Mouse (Mus musculus) embryonic facial prominence, embryonic 14.5 days (tissue): ENCODE results near the gene Zfp248. TPM values are rescaled to one million over a fixed set of nuclear protein-coding genes. Genes with fewer than 3 reads are reported as not detected.
A peak's percentile ranks its signal among the peaks of the same experiment; 100 is the strongest.

Experiments
- ATAC-seq: fragments of 200-750 bp; cut with Nextera tagmentation; 2 replicates; pipeline ENCODE4 v1.8.0; 2017; ENCODE audit warnings: low read depth, moderate number of reproducible peaks, moderate TSS enrichment
- DNase-seq: peaks from one replicate; pipeline ENCODE4 v3.0.0-alpha.2; 2015; ENCODE audit warnings: low spot score
- H3K27ac ChIP-seq: fragments of 300-500 bp; sonication (generic); replicated peaks from 2 replicates; pipeline ENCODE4 v1.5.1; 2014; ENCODE audit warnings: low read depth, mild to moderate bottlenecking, low read length, moderate library complexity
- H3K27me3 ChIP-seq: fragments of 300-500 bp; sonication (generic); replicated peaks from 2 replicates; pipeline ENCODE4 v1.6.1; 2014; ENCODE audit warnings: low read length; ENCODE audit not compliant: control insufficient read depth, insufficient read depth
- H3K36me3 ChIP-seq: fragments of 300-500 bp; sonication (generic); 2 replicates; pipeline ENCODE4 v1.6.1; 2014; ENCODE audit warnings: low read length, mixed read lengths; ENCODE audit not compliant: control insufficient read depth, insufficient read depth
- H3K4me1 ChIP-seq: fragments of 300-500 bp; sonication (generic); 2 replicates; pipeline ENCODE4 v1.6.1; 2014; ENCODE audit warnings: antibody characterized with exemption, low read length; ENCODE audit not compliant: control insufficient read depth, insufficient read depth
- H3K4me2 ChIP-seq: fragments of 300-500 bp; sonication (generic); 2 replicates; pipeline ENCODE4 v1.6.1; 2014; ENCODE audit warnings: low read depth, mild to moderate bottlenecking, low read length, moderate library complexity, mixed read lengths
- H3K4me3 ChIP-seq: fragments of 300-500 bp; sonication (generic); 2 replicates; pipeline ENCODE4 v1.5.1; 2014; ENCODE audit warnings: low read depth, mild to moderate bottlenecking, low read length
- H3K9ac ChIP-seq: fragments of 300-500 bp; sonication (generic); 2 replicates; pipeline ENCODE4 v1.6.1; 2014; ENCODE audit warnings: low read depth, mild to moderate bottlenecking, low read length, moderate library complexity, mixed read lengths
- H3K9me3 ChIP-seq: fragments of 300-500 bp; sonication (generic); 2 replicates; pipeline ENCODE4 v1.6.1; 2016; ENCODE audit warnings: low read length; ENCODE audit not compliant: control insufficient read depth
- WGBS: fragments of 180-500 bp; shearing (Covaris S2); extraction: QIAGEN DNeasy Blood & Tissue Kit; methylation state at CpG from one replicate; pipeline ENCODE4 v1.1.7; 2014; 5-methylcytosine and 5-hydroxymethylcytosine counted together
- microRNA-seq: library from miRNA; unstranded; fragments of <30 nt; microRNA quantifications from one replicate; pipeline ENCODE4, GENCODE M21; 2016; ENCODE audit warnings: borderline number of aligned reads
- polyA plus RNA-seq: library from polyadenylated mRNA; unstranded; fragments of >200 nt; fragmentation: Nextera tagmentation; extraction: Ambion mirVana; gene quantifications from 2 replicates; pipeline ENCODE4 v1.2.1, GENCODE M21; 2014

The Zfp248 gene
- polyA plus RNA-seq, 1 experiment from 2014 or later, result 8.1 TPM

DNA sequence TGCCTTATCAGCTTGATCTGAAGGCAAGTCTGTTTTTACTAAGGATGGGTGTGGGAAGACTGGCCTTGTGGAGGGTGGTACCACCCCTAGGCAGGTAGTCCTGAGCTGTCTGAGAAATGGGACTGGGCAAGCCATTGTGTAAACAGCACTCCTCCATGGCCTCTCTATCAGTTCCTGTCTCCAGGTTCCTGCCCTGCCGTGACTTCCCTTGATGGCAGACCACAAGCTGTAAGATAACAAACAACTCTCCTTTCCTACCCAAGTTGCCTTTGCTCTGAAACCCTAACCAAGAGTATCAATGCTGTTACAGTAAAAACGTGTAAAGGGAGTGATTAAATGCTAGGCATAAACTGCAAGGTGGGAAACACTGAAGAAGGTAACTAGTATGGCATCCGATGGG lies 74.7 kb downstream of the Zfp248 start:
- H3K27ac ChIP-seq, result no peak overlapping the region
- peaks cover 34% of the 10 kb centered on the region for H3K36me3 ChIP-seq
- no peak overlapping the region for H3K9ac ChIP-seq
- H3K4me1 ChIP-seq, result no peaks in the 10 kb centered on the region
- DNase-seq (no peak), ATAC-seq (no peak)
- WGBS, result 59% methylated on average over 3 of the region's 3 CpGs
- no peak overlapping the region for H3K4me3 ChIP-seq
- 0 out of 2 replicates have a peak, but pooled peaks cover under 1% of the 10 kb centered on the region for H3K27me3 ChIP-seq
- H3K9me3 ChIP-seq, result no peaks in the 10 kb centered on the region
- no peak overlapping the region for H3K4me2 ChIP-seq

DNA sequence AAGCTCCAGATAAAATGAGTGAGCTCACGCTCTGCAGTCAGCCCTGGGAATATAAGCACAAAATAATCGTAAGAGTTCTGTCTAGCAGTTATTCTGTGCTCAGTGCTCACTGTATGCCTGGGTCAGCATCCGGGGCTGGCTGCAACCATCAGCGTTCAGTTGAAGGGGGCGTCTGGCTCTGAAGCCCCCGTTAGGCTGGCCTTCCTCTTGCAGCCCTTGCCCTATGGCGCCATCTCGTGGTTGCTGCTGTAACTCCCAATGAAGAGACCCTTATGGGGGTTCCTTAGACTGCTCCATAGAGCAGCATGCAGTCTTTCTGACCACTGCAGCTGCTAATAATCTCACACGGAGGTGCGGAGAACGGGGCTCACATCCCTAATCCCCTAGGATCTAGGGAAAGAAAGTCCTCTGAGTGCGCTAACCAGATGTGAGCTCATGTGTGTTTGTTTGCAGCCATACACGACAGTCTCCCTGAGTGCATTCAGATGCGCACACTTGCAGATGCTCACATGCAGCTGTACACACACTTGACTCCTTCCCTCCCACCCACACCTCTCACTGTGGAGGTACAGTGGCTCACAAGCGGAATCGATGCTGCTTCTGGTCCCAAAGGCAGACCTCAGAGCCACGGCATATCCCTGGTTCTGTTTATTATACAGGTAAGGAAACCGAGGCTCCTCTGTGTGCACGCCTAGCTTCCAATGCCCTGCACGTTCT lies 75.7 kb downstream of the Zfp248 start:
- Histone ChIP-seq H3K9ac (no peak overlapping the region), H3K4me2 (peak overlapping the region; percentile 35), H3K9me3 (no peaks in the 10 kb centered on the region), H3K36me3 (peaks cover 24% of the 10 kb centered on the region), H3K27ac (no peak overlapping the region), H3K27me3 (0 out of 2 replicates have a peak, but pooled peaks cover 3% of the 10 kb centered on the region), H3K4me3 (no peak overlapping the region), H3K4me1 (no peaks in the 10 kb centered on the region)
- 29% methylated on average over 20 of the region's 20 CpGs for WGBS
- DNase-seq (peak; percentile 76), ATAC-seq (peak; percentile 78)

DNA sequence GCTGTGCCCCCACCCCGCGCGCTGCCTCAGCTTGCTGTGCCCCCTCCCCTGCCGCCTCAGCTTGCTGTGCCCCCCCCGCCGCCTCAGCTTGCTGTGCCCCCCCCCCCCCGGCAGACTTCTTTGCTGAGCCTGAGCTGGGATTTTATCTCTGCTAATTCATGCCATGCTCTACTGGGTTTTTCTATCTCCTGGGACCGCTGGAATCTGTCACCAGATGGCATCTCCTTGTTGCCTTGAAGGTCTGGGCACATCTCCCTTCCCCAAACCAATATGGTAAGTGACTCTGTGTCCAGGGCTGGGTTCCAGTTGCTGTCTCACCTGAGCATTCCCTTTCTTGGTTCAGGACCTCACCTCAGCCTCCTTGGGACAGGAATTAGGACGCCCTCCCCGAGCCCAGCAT lies 77.7 kb downstream of the Zfp248 start:
- H3K9me3 ChIP-seq, result no peaks in the 10 kb centered on the region
- 66% methylated on average over 8 of the region's 10 CpGs for WGBS
- H3K4me1 ChIP-seq, result no peaks in the 10 kb centered on the region
- H3K4me2 ChIP-seq, result no peak overlapping the region
- ATAC-seq (no peak), DNase-seq (no peak)
- 0 out of 2 replicates have a peak, but pooled peaks cover 4% of the 10 kb centered on the region for H3K36me3 ChIP-seq
- H3K9ac ChIP-seq, result no peak overlapping the region
- H3K27ac ChIP-seq, result no peak overlapping the region
- H3K27me3 ChIP-seq, result 0 out of 2 replicates have a peak, but pooled peaks cover 3% of the 10 kb centered on the region
- H3K4me3 ChIP-seq, result no peak overlapping the region

Small RNA genes lying within 50 kb of the gene (microRNA-seq; reads per million reads assigned to microRNA genes)
- not detected for gene Gm25953

Other genes with a start within 250 kb of the Zfp248 start
- 29.6 and 32.7 TPM in 2 replicates for gene Bms1, start 36.1 kb downstream of the Zfp248 start, polyA plus RNA-seq
- 18.5 and 18.9 TPM in 2 replicates for gene Zfp9, start 23.8 kb upstream of the Zfp248 start, polyA plus RNA-seq
- 9.9 and 11.7 TPM in 2 replicates for gene Ankrd26, start 106.7 kb upstream of the Zfp248 start, polyA plus RNA-seq